11 mouse cellular contexts compared by ENCODE assay signal in genomic region chr5:20140662-20141444, GRCm38 (mm10).
DNase-seq lines count a peak whose midpoint lies in the region; ATAC-seq and TF ChIP-seq lines count a peak whose summit lies in the region.
"Had no signal": no experiment of that assay in that cellular context is flagged by ENCODE, and none has a peak within 500 bp of the region (broad histone marks: within the 10 kb centered on the region; RNA-seq: fewer than 3 reads in every experiment).

No protein-coding gene starts in this region.

- H3K36me3 ChIP-seq in kidney, postnatal 0 days (ENCODE audit: insufficient read depth, low read length), result no peaks in the 10 kb centered on the region
- H3K36me3 ChIP-seq in kidney, embryonic 16.5 days (ENCODE audit: insufficient read depth, low read length), result no peaks in the 10 kb centered on the region
- H3K36me3 ChIP-seq in embryonic facial prominence, embryonic 13.5 days, result no peaks in the 10 kb centered on the region
- H3K36me3 ChIP-seq in hindbrain, embryonic 15.5 days, result no peaks in the 10 kb centered on the region
- no peaks in the 10 kb centered on the region for H3K36me3 ChIP-seq in midbrain, embryonic 15.5 days (replicated peaks)

- no peak for TF ChIP-seq CTCF in kidney, postnatal 0 days (IDR thresholded peaks at IDR 0.05; ENCODE audit: low read depth)

- no peak overlapping the region for H3K4me3 ChIP-seq in kidney, postnatal 0 days (replicated peaks; ENCODE audit: low read depth, low read length)
- H3K4me3 ChIP-seq in kidney, embryonic 16.5 days (ENCODE audit: low read length), result no peak overlapping the region
- no peak overlapping the region for H3K4me3 ChIP-seq in embryonic facial prominence, embryonic 13.5 days
- H3K4me3 ChIP-seq in hindbrain, embryonic 15.5 days, result no peak overlapping the region
- H3K4me3 ChIP-seq in midbrain, embryonic 15.5 days, result no peak overlapping the region
- H3K4me3 ChIP-seq: myocyte had no signal

- H3K27ac ChIP-seq in kidney, postnatal 0 days, result no peak overlapping the region
- no peak overlapping the region for H3K27ac ChIP-seq in kidney, embryonic 16.5 days (ENCODE audit: low read length)
- H3K27ac ChIP-seq in embryonic facial prominence, embryonic 13.5 days, result no peak overlapping the region; the same call in 1 of the 2 replicates
- no peak overlapping the region for H3K27ac ChIP-seq in hindbrain, embryonic 15.5 days (replicated peaks)
- H3K27ac ChIP-seq in midbrain, embryonic 15.5 days, result no peak overlapping the region

- 56% methylated on average over 10 of the region's 10 CpGs for WGBS in kidney, postnatal 0 days
- WGBS in kidney, embryonic 16.5 days, result 63% methylated on average over 10 of the region's 10 CpGs
- WGBS in embryonic facial prominence, embryonic 13.5 days, result 21% methylated on average over 10 of the region's 10 CpGs
- 30% methylated on average over 10 of the region's 10 CpGs for WGBS in hindbrain, embryonic 15.5 days
- WGBS in midbrain, embryonic 15.5 days, result 19% methylated on average over 10 of the region's 10 CpGs

- H3K9me3 ChIP-seq in kidney, postnatal 0 days (replicated peaks; ENCODE audit: low read length), result no peaks in the 10 kb centered on the region
- no peaks in the 10 kb centered on the region for H3K9me3 ChIP-seq in kidney, embryonic 16.5 days (ENCODE audit: low read length)
- H3K9me3 ChIP-seq in embryonic facial prominence, embryonic 13.5 days, result no peaks in the 10 kb centered on the region
- H3K9me3 ChIP-seq in hindbrain, embryonic 15.5 days, result no peaks in the 10 kb centered on the region
- H3K9me3 ChIP-seq in midbrain, embryonic 15.5 days, result no peaks in the 10 kb centered on the region

- DNase-seq in kidney, postnatal 0 days (ENCODE audit: low spot score), result peak; percentile 64
- DNase-seq in spleen, adult 12 weeks (ENCODE audit: low spot score), result no peak
- no peak for DNase-seq in kidney, postnatal 25 days
- no peak for DNase-seq in right cerebral cortex, adult 18-20 months
- DNase-seq: liver, postnatal 0 days had no signal

- H3K27me3 ChIP-seq in kidney, postnatal 0 days (ENCODE audit: insufficient read depth, low read length), result no peaks in the 10 kb centered on the region
- no peaks in the 10 kb centered on the region for H3K27me3 ChIP-seq in kidney, embryonic 16.5 days (ENCODE audit: insufficient read depth, low read length)
- no peaks in the 10 kb centered on the region for H3K27me3 ChIP-seq in embryonic facial prominence, embryonic 13.5 days
- no peaks in the 10 kb centered on the region for H3K27me3 ChIP-seq in hindbrain, embryonic 15.5 days
- H3K27me3 ChIP-seq in midbrain, embryonic 15.5 days (replicated peaks), result no peaks in the 10 kb centered on the region

- no peaks in the 10 kb centered on the region for H3K4me1 ChIP-seq in kidney, postnatal 0 days (replicated peaks; ENCODE audit: insufficient read depth, low read length)
- no peaks in the 10 kb centered on the region for H3K4me1 ChIP-seq in kidney, embryonic 16.5 days (ENCODE audit: insufficient read depth, low read length)
- H3K4me1 ChIP-seq in embryonic facial prominence, embryonic 13.5 days, result peaks cover 10% of the 10 kb centered on the region
- peaks cover 18% of the 10 kb centered on the region for H3K4me1 ChIP-seq in hindbrain, embryonic 15.5 days (replicated peaks)
- H3K4me1 ChIP-seq in midbrain, embryonic 15.5 days, result peaks cover 15% of the 10 kb centered on the region

- no peak for ATAC-seq in kidney, postnatal 0 days (replicated peaks; ENCODE audit: low FRiP score, low read depth)
- no peak; the same call in 1 of the 2 replicates for ATAC-seq in kidney, embryonic 16.5 days (ENCODE audit: low FRiP score, low TSS enrichment)
- ATAC-seq in embryonic facial prominence, embryonic 13.5 days (ENCODE audit: insufficient number of reproducible peaks, insufficient read depth, low FRiP score, low TSS enrichment, low read depth), result no peak
- ATAC-seq in hindbrain, embryonic 15.5 days (ENCODE audit: low FRiP score, low read depth), result peak; percentile 74; the same call in 1 of the 2 replicates
- peak; percentile 84 for ATAC-seq in midbrain, embryonic 15.5 days (replicated peaks)
- ATAC-seq: liver, postnatal 0 days; Patski had no signal

- no peak overlapping the region for H3K9ac ChIP-seq in kidney, postnatal 0 days (ENCODE audit: low read depth, low read length)
- H3K9ac ChIP-seq in kidney, embryonic 16.5 days (replicated peaks; ENCODE audit: low read length), result no peak overlapping the region
- H3K9ac ChIP-seq in embryonic facial prominence, embryonic 13.5 days, result no peak overlapping the region
- H3K9ac ChIP-seq in hindbrain, embryonic 15.5 days, result no peak overlapping the region
- no peak overlapping the region for H3K9ac ChIP-seq in midbrain, embryonic 15.5 days
- H3K9ac ChIP-seq: liver, postnatal 0 days had no signal

- H3K4me2 ChIP-seq in kidney, postnatal 0 days (ENCODE audit: low read length), result no peak overlapping the region
- H3K4me2 ChIP-seq in kidney, embryonic 16.5 days (replicated peaks; ENCODE audit: low read depth, low read length), result no peak overlapping the region
- H3K4me2 ChIP-seq in embryonic facial prominence, embryonic 13.5 days, result peak overlapping the region; percentile 34
- H3K4me2 ChIP-seq in hindbrain, embryonic 15.5 days, result peak overlapping the region; percentile 33
- H3K4me2 ChIP-seq in midbrain, embryonic 15.5 days, result peak overlapping the region; percentile 27

Comparison
In these comparisons a context has a peak if more than half of its experiments do, and no peak if none do; other contexts are left out.
1. ATAC-seq: peak in hindbrain, embryonic 15.5 days (single experiment) and midbrain, embryonic 15.5 days (single experiment); none in kidney, postnatal 0 days (single experiment), kidney, embryonic 16.5 days (single experiment) and embryonic facial prominence, embryonic 13.5 days (single experiment).
2. H3K4me2 ChIP-seq: peak in embryonic facial prominence, embryonic 13.5 days (single experiment), hindbrain, embryonic 15.5 days (single experiment) and midbrain, embryonic 15.5 days (single experiment); none in kidney, postnatal 0 days (single experiment) and kidney, embryonic 16.5 days (single experiment).